Mouse (Mus musculus): Measurements from ENCODE around the gene Iqsec1. TPM values are rescaled to one million over a fixed set of nuclear protein-coding genes. Genes with fewer than 3 reads are reported as not detected.

The Iqsec1 gene
- polyA plus RNA-seq, 1 experiment from 2014 or later, result 29.5 TPM

GRCm38 (mm10) chr6:90987561-90988298 is 755 bp downstream of the Iqsec1 start:
- under 1% methylated on average over 76 of the region's 76 CpGs for WGBS
- 0 out of 2 replicates have a peak overlapping the region, but pooled peaks have one; percentile 5 for H3K27ac ChIP-seq (replicated peaks; ENCODE audit: low read depth, low read length)
- H3K4me2 ChIP-seq (ENCODE audit: low read length), result peak overlapping the region; percentile 99

GRCm38 (mm10) chr6:90984101-90984500 is 4.4 kb downstream of the Iqsec1 start:
- peaks cover 11% of the 10 kb centered on the region for H3K27me3 ChIP-seq (ENCODE audit: control insufficient read depth, insufficient read depth, low read length)
- H3K36me3 ChIP-seq (ENCODE audit: control insufficient read depth, insufficient read depth, low read length), result no peaks in the 10 kb centered on the region
- H3K4me1 ChIP-seq (ENCODE audit: control insufficient read depth, insufficient read depth, low read length), result peaks cover 9% of the 10 kb centered on the region
- H3K9ac ChIP-seq (replicated peaks; ENCODE audit: low read length), result no peak overlapping the region
- H3K4me2 ChIP-seq (ENCODE audit: low read length), result no peak overlapping the region
- DNase-seq (no peak), ATAC-seq (ENCODE audit: low FRiP score, low TSS enrichment) (no peak)
- 66% methylated on average over 3 of the region's 3 CpGs for WGBS
- no peaks in the 10 kb centered on the region for H3K9me3 ChIP-seq (ENCODE audit: control insufficient read depth, low read length)
- no peak overlapping the region for H3K27ac ChIP-seq (replicated peaks; ENCODE audit: low read depth, low read length)
- no peak overlapping the region for H3K4me3 ChIP-seq (replicated peaks; ENCODE audit: low read depth, low read length)

More at GRCm38 (mm10) chr6:90987561-90988298, 755 bp downstream of the Iqsec1 start:
- H3K36me3 ChIP-seq (ENCODE audit: control insufficient read depth, insufficient read depth, low read length), result no peaks in the 10 kb centered on the region
- peak overlapping the region; percentile 68 for H3K4me3 ChIP-seq (replicated peaks; ENCODE audit: low read depth, low read length)
- peaks cover 11% of the 10 kb centered on the region for H3K27me3 ChIP-seq (ENCODE audit: control insufficient read depth, insufficient read depth, low read length)
- DNase-seq (peak; percentile 76), ATAC-seq (ENCODE audit: low FRiP score, low TSS enrichment) (no peak; the same call in 1 of the 2 replicates)
- peaks cover 9% of the 10 kb centered on the region for H3K4me1 ChIP-seq (ENCODE audit: control insufficient read depth, insufficient read depth, low read length)
- peaks cover 7% of the 10 kb centered on the region; the same call in 1 of the 2 replicates for H3K9me3 ChIP-seq (ENCODE audit: control insufficient read depth, low read length)
- H3K9ac ChIP-seq (replicated peaks; ENCODE audit: low read length), result peak overlapping the region; percentile 64

GRCm38 (mm10) chr6:90974279-90974678 is 14.2 kb downstream of the Iqsec1 start:
- DNase-seq (no peak), ATAC-seq (ENCODE audit: low FRiP score, low TSS enrichment) (no peak)
- Histone ChIP-seq H3K9ac (replicated peaks; ENCODE audit: low read length) (no peak overlapping the region), H3K36me3 (ENCODE audit: control insufficient read depth, insufficient read depth, low read length) (no peaks in the 10 kb centered on the region), H3K27me3 (ENCODE audit: control insufficient read depth, insufficient read depth, low read length) (no peaks in the 10 kb centered on the region), H3K4me2 (ENCODE audit: low read length) (no peak overlapping the region), H3K9me3 (ENCODE audit: control insufficient read depth, low read length) (no peaks in the 10 kb centered on the region), H3K4me1 (ENCODE audit: control insufficient read depth, insufficient read depth, low read length) (no peaks in the 10 kb centered on the region), H3K4me3 (replicated peaks; ENCODE audit: low read depth, low read length) (no peak overlapping the region), H3K27ac (replicated peaks; ENCODE audit: low read depth, low read length) (no peak overlapping the region)
- WGBS, result 83% methylated on average over 2 of the region's 2 CpGs

GRCm38 (mm10) chr6:90969341-90969871 is 19.1 kb downstream of the Iqsec1 start:
- no peak for DNase-seq
- no peak overlapping the region for H3K27ac ChIP-seq (replicated peaks; ENCODE audit: low read depth, low read length)
- no peaks in the 10 kb centered on the region for H3K36me3 ChIP-seq (ENCODE audit: control insufficient read depth, insufficient read depth, low read length)
- H3K27me3 ChIP-seq (ENCODE audit: control insufficient read depth, insufficient read depth, low read length), result no peaks in the 10 kb centered on the region
- no peak for ATAC-seq (ENCODE audit: low FRiP score, low TSS enrichment)
- no peaks in the 10 kb centered on the region for H3K9me3 ChIP-seq (ENCODE audit: control insufficient read depth, low read length)
- H3K4me3 ChIP-seq (replicated peaks; ENCODE audit: low read depth, low read length), result no peak overlapping the region
- no peak overlapping the region; the same call in 1 of the 2 replicates for H3K9ac ChIP-seq (replicated peaks; ENCODE audit: low read length)
- H3K4me2 ChIP-seq (ENCODE audit: low read length), result no peak overlapping the region
- H3K4me1 ChIP-seq (ENCODE audit: control insufficient read depth, insufficient read depth, low read length), result no peaks in the 10 kb centered on the region
- WGBS, result 54% methylated on average over 2 of the region's 2 CpGs

GRCm38 (mm10) chr6:90953349-90953748 is 35.1 kb downstream of the Iqsec1 start:
- H3K9ac ChIP-seq (replicated peaks; ENCODE audit: low read length), result no peak overlapping the region
- H3K9me3 ChIP-seq (ENCODE audit: control insufficient read depth, low read length), result no peaks in the 10 kb centered on the region
- ATAC-seq (ENCODE audit: low FRiP score, low TSS enrichment) (no peak), DNase-seq (no peak)
- no peak overlapping the region for H3K4me2 ChIP-seq (ENCODE audit: low read length)
- H3K27ac ChIP-seq (replicated peaks; ENCODE audit: low read depth, low read length), result no peak overlapping the region
- H3K27me3 ChIP-seq (ENCODE audit: control insufficient read depth, insufficient read depth, low read length), result no peaks in the 10 kb centered on the region
- no peaks in the 10 kb centered on the region for H3K36me3 ChIP-seq (ENCODE audit: control insufficient read depth, insufficient read depth, low read length)
- H3K4me1 ChIP-seq (ENCODE audit: control insufficient read depth, insufficient read depth, low read length), result no peaks in the 10 kb centered on the region
- no peak overlapping the region for H3K4me3 ChIP-seq (replicated peaks; ENCODE audit: low read depth, low read length)
- WGBS, result 75% methylated on average over 4 of the region's 4 CpGs

- Histone ChIP-seq H3K4me2 (ENCODE audit: low read length) (no peak overlapping the region), H3K27ac (replicated peaks; ENCODE audit: low read depth, low read length) (no peak overlapping the region), H3K9ac (replicated peaks; ENCODE audit: low read length) (no peak overlapping the region), H3K9me3 (ENCODE audit: control insufficient read depth, low read length) (no peaks in the 10 kb centered on the region), H3K27me3 (ENCODE audit: control insufficient read depth, insufficient read depth, low read length) (no peaks in the 10 kb centered on the region), H3K4me3 (replicated peaks; ENCODE audit: low read depth, low read length) (no peak overlapping the region), H3K36me3 (ENCODE audit: control insufficient read depth, insufficient read depth, low read length) (no peaks in the 10 kb centered on the region), H3K4me1 (ENCODE audit: control insufficient read depth, insufficient read depth, low read length) (no peaks in the 10 kb centered on the region)
- 81% methylated on average over 2 of the region's 2 CpGs for WGBS
- no peak for DNase-seq
- ATAC-seq (ENCODE audit: low FRiP score, low TSS enrichment), result no peak
Measured at GRCm38 (mm10) chr6:90950936-90951335, 37.5 kb downstream of the Iqsec1 start.

- Histone ChIP-seq H3K27ac (replicated peaks; ENCODE audit: low read depth, low read length) (no peak overlapping the region), H3K9ac (replicated peaks; ENCODE audit: low read length) (no peak overlapping the region), H3K27me3 (ENCODE audit: control insufficient read depth, insufficient read depth, low read length) (no peaks in the 10 kb centered on the region), H3K9me3 (ENCODE audit: control insufficient read depth, low read length) (no peaks in the 10 kb centered on the region), H3K4me2 (ENCODE audit: low read length) (no peak overlapping the region), H3K4me1 (ENCODE audit: control insufficient read depth, insufficient read depth, low read length) (no peaks in the 10 kb centered on the region), H3K4me3 (replicated peaks; ENCODE audit: low read depth, low read length) (no peak overlapping the region), H3K36me3 (ENCODE audit: control insufficient read depth, insufficient read depth, low read length) (no peaks in the 10 kb centered on the region)
- 89% methylated on average over 1 of the region's 1 CpGs for WGBS
- no peak for ATAC-seq (ENCODE audit: low FRiP score, low TSS enrichment)
- no peak for DNase-seq
Measured at GRCm38 (mm10) chr6:90948097-90948496, 40.4 kb downstream of the Iqsec1 start.

- no peak for DNase-seq
- H3K4me2 ChIP-seq (ENCODE audit: low read length), result no peak overlapping the region
- no peaks in the 10 kb centered on the region for H3K27me3 ChIP-seq (ENCODE audit: control insufficient read depth, insufficient read depth, low read length)
- no peaks in the 10 kb centered on the region for H3K9me3 ChIP-seq (ENCODE audit: control insufficient read depth, low read length)
- H3K36me3 ChIP-seq (ENCODE audit: control insufficient read depth, insufficient read depth, low read length), result no peaks in the 10 kb centered on the region
- H3K4me3 ChIP-seq (replicated peaks; ENCODE audit: low read depth, low read length), result no peak overlapping the region
- H3K27ac ChIP-seq (replicated peaks; ENCODE audit: low read depth, low read length), result no peak overlapping the region
- no peak for ATAC-seq (ENCODE audit: low FRiP score, low TSS enrichment)
- 58% methylated on average over 2 of the region's 2 CpGs for WGBS
- H3K4me1 ChIP-seq (ENCODE audit: control insufficient read depth, insufficient read depth, low read length), result no peaks in the 10 kb centered on the region
- no peak overlapping the region for H3K9ac ChIP-seq (replicated peaks; ENCODE audit: low read length)
Measured at GRCm38 (mm10) chr6:90945560-90946230, 42.8 kb downstream of the Iqsec1 start.

Measured in midbrain, embryonic 14.5 days (tissue).